Mouse (Mus musculus) hindbrain, embryonic 13.5 days (tissue): ENCODE data around the gene Tbc1d22a. TPM values are rescaled to one million over a fixed set of nuclear protein-coding genes. Genes with fewer than 3 reads are reported as not detected.

Experiments
- ATAC-seq: fragments of 200-750 bp; cut with Nextera tagmentation; 2 replicates; pipeline ENCODE4 v1.8.0; 2017; ENCODE audit warnings: moderate TSS enrichment; ENCODE audit not compliant: low FRiP score
- H3K27ac ChIP-seq: fragments of 300-500 bp; sonication (generic); 2 replicates; pipeline ENCODE4 v1.5.1; 2015; ENCODE audit warnings: inconsistent platforms, mild to moderate bottlenecking, moderate library complexity
- H3K27me3 ChIP-seq: fragments of 300-500 bp; sonication (generic); 2 replicates; pipeline ENCODE4 v1.6.1; 2015; ENCODE audit warnings: mild to moderate bottlenecking, inconsistent platforms
- H3K36me3 ChIP-seq: fragments of 300-500 bp; sonication (generic); 2 replicates; pipeline ENCODE4 v1.6.1; 2015; ENCODE audit warnings: mild to moderate bottlenecking, inconsistent platforms
- H3K4me1 ChIP-seq: fragments of 300-500 bp; sonication (generic); replicated peaks from 2 replicates; pipeline ENCODE4 v1.6.1; 2015; ENCODE audit warnings: inconsistent platforms
- H3K4me2 ChIP-seq: fragments of 300-500 bp; sonication (generic); 2 replicates; pipeline ENCODE4 v1.6.1; 2015; ENCODE audit warnings: inconsistent platforms, mild to moderate bottlenecking, moderate library complexity
- H3K4me3 ChIP-seq: fragments of 300-500 bp; sonication (generic); 2 replicates; pipeline ENCODE4 v1.5.1; 2015; ENCODE audit warnings: mild to moderate bottlenecking, inconsistent platforms
- H3K9ac ChIP-seq: fragments of 300-500 bp; sonication (generic); 2 replicates; pipeline ENCODE4 v1.6.1; 2015; ENCODE audit warnings: mild to moderate bottlenecking, inconsistent platforms
- H3K9me3 ChIP-seq: fragments of 300-500 bp; sonication (generic); 2 replicates; pipeline ENCODE4 v1.6.1; 2016; ENCODE audit warnings: inconsistent platforms
- WGBS: fragments of 180-500 bp; shearing (Covaris S2); methylation state at CpG from one replicate; pipeline ENCODE4 v1.1.7; 2015; 5-methylcytosine and 5-hydroxymethylcytosine counted together
- polyA plus RNA-seq: library from polyadenylated mRNA; unstranded; fragments of >200 nt; fragmentation: Nextera tagmentation; extraction: Ambion mirVana; gene quantifications from 2 replicates; pipeline ENCODE4 v1.2.1, GENCODE M21; 2015

Gene Tbc1d22a
- polyA plus RNA-seq, 1 experiment from 2014 or later, result 12.1 TPM

- 28% methylated on average over 10 of the region's 10 CpGs for WGBS
- no peak overlapping the region for H3K4me2 ChIP-seq
- ATAC-seq, result no peak
- H3K27ac ChIP-seq, result no peak overlapping the region
- H3K4me1 ChIP-seq, result peaks cover 26% of the 10 kb centered on the region
- H3K9me3 ChIP-seq, result no peaks in the 10 kb centered on the region
- no peaks in the 10 kb centered on the region for H3K36me3 ChIP-seq
- H3K9ac ChIP-seq, result 0 out of 2 replicates have a peak overlapping the region, but pooled peaks have one; percentile 11
- H3K4me3 ChIP-seq, result no peak overlapping the region
- no peaks in the 10 kb centered on the region for H3K27me3 ChIP-seq
These were observed 39.2 kb downstream of the Tbc1d22a start for GRCm38 (mm10) chr15:86253411-86253810.

- ATAC-seq, result no peak
- Histone ChIP-seq H3K27ac (no peak overlapping the region), H3K9me3 (no peaks in the 10 kb centered on the region), H3K27me3 (no peaks in the 10 kb centered on the region), H3K4me1 (peaks cover 26% of the 10 kb centered on the region), H3K9ac (no peak overlapping the region), H3K4me2 (no peak overlapping the region), H3K36me3 (no peaks in the 10 kb centered on the region), H3K4me3 (no peak overlapping the region)
- 82% methylated on average over 5 of the region's 5 CpGs for WGBS
These were observed 41.9 kb downstream of the Tbc1d22a start for GRCm38 (mm10) chr15:86256201-86256600.

- H3K9me3 ChIP-seq, result no peaks in the 10 kb centered on the region
- H3K27me3 ChIP-seq, result no peaks in the 10 kb centered on the region
- H3K4me3 ChIP-seq, result no peak overlapping the region
- peaks cover 30% of the 10 kb centered on the region for H3K4me1 ChIP-seq
- WGBS, result 48% methylated on average over 4 of the region's 4 CpGs
- no peak for ATAC-seq
- H3K27ac ChIP-seq, result 0 out of 2 replicates have a peak overlapping the region, but pooled peaks have one; percentile 13
- H3K36me3 ChIP-seq, result no peaks in the 10 kb centered on the region
- no peak overlapping the region for H3K4me2 ChIP-seq
- no peak overlapping the region for H3K9ac ChIP-seq
These were observed 42.5 kb downstream of the Tbc1d22a start for GRCm38 (mm10) chr15:86256728-86257179.

DNA sequence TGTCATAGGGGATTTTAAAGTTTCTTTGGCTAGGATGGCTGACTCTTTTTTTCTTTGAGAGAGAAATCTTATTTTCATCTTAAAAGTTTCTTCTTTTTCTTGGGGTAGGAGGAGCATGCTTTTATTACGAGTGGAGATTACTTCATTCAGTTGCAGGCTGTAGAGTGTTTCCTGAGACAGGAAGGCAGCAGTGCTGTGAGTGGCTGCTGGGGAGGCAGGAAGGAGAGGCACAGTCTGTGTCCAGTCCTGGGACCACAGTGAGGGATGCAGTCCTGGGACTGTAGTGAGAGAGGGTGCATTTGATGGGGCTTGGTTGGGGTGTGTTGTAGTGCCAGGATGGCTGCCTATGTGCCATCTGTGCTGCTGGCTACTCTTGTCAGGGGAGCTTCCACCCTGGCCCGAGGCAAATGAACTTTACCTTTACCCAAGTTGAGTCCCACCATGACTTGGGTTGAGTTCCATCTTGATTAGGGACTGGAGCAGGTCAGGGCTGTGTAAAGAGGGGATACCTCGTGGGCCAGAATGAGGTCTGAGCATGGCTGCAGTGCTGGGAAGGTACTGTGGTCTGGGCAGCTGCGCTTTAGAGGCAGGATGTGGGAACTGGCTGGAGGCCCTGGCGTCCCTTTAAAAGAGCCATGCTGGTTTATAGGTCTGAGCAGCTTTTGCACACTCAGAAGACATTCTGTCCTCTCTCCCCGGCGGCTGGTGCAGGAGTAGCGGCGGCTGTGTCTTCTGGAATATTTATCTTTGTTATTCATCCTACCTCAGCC, 43.8 kb downstream of the Tbc1d22a start:
- Histone ChIP-seq H3K4me2 (no peak overlapping the region), H3K27me3 (no peaks in the 10 kb centered on the region), H3K4me1 (peaks cover 39% of the 10 kb centered on the region), H3K9ac (no peak overlapping the region), H3K9me3 (no peaks in the 10 kb centered on the region), H3K27ac (no peak overlapping the region), H3K36me3 (no peaks in the 10 kb centered on the region), H3K4me3 (no peak overlapping the region)
- no peak for ATAC-seq
- 84% methylated on average over 9 of the region's 9 CpGs for WGBS

- Histone ChIP-seq H3K4me2 (no peak overlapping the region), H3K27ac (no peak overlapping the region), H3K9ac (no peak overlapping the region), H3K4me1 (peaks cover 35% of the 10 kb centered on the region), H3K4me3 (no peak overlapping the region), H3K27me3 (no peaks in the 10 kb centered on the region), H3K36me3 (no peaks in the 10 kb centered on the region), H3K9me3 (no peaks in the 10 kb centered on the region)
- no peak for ATAC-seq
- 71% methylated on average over 4 of the region's 4 CpGs for WGBS
These were observed 45.0 kb downstream of the Tbc1d22a start for GRCm38 (mm10) chr15:86259233-86259632.

DNA sequence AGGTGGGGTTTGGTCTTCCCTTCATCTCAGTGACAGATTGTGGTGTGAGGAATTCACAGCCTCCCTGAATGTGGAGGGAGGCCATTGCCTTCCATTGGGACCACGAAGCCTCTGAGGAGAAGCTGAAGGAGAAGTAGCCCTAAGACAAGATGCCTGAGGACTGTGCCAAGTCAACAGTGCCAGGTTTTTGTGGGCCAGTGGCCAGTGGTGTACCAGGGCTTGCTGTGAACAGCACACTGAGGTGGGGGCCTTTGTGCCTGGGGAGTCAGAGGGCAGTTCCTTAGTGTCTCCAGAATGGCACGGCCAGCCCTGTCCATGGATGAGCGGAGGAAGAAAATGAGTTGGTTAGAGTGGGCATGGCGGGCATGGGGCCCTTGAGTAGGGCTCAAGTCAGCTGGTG, 45.9 kb downstream of the Tbc1d22a start:
- Histone ChIP-seq H3K4me3 (no peak overlapping the region), H3K27me3 (no peaks in the 10 kb centered on the region), H3K36me3 (no peaks in the 10 kb centered on the region), H3K9ac (no peak overlapping the region), H3K27ac (no peak overlapping the region), H3K9me3 (no peaks in the 10 kb centered on the region), H3K4me1 (peaks cover 42% of the 10 kb centered on the region), H3K4me2 (no peak overlapping the region)
- no peak for ATAC-seq
- 92% methylated on average over 4 of the region's 4 CpGs for WGBS

DNA sequence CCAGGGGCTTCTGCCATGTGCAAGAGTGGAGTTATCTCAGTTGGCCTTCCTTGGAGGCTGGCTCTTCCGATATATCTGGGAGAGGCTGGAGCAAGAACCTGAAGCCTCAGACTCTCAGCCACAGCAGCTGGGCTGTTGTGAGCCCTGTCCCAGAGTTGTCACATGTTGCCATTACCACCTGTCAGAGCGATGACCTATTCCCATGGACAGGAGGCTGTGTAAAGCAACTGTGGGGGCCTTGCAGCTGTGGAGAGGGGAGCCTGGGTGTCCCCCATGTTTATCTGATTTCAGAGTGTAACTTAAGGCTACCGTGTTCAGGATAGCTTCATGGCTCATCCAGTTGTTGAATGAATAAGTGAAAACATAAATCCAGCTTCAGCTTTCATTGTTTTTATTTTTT, 50.1 kb downstream of the Tbc1d22a start:
- 86% methylated on average over 3 of the region's 3 CpGs for WGBS

GRCm38 (mm10) chr15:86264803-86265202, 50.5 kb downstream of the Tbc1d22a start:
- Histone ChIP-seq H3K4me1 (peaks cover 42% of the 10 kb centered on the region), H3K9me3 (no peaks in the 10 kb centered on the region), H3K4me3 (no peak overlapping the region), H3K27me3 (no peaks in the 10 kb centered on the region), H3K9ac (no peak overlapping the region), H3K4me2 (no peak overlapping the region), H3K27ac (no peak overlapping the region), H3K36me3 (no peaks in the 10 kb centered on the region)
- no peak for ATAC-seq
- 67% methylated on average over 7 of the region's 7 CpGs for WGBS

More for the DNA sequence above, 50.1 kb downstream of the Tbc1d22a start:
- H3K4me1 ChIP-seq, result peaks cover 38% of the 10 kb centered on the region
- no peak for ATAC-seq
- H3K4me3 ChIP-seq, result no peak overlapping the region
- no peak overlapping the region for H3K9ac ChIP-seq
- no peaks in the 10 kb centered on the region for H3K36me3 ChIP-seq
- H3K27ac ChIP-seq, result no peak overlapping the region
- H3K4me2 ChIP-seq, result no peak overlapping the region
- no peaks in the 10 kb centered on the region for H3K27me3 ChIP-seq
- no peaks in the 10 kb centered on the region for H3K9me3 ChIP-seq

- no peaks in the 10 kb centered on the region for H3K9me3 ChIP-seq
- ATAC-seq, result no peak
- no peaks in the 10 kb centered on the region for H3K27me3 ChIP-seq
- H3K36me3 ChIP-seq, result no peaks in the 10 kb centered on the region
- H3K4me2 ChIP-seq, result no peak overlapping the region
- no peak overlapping the region for H3K9ac ChIP-seq
- H3K4me1 ChIP-seq, result peaks cover 39% of the 10 kb centered on the region
- no peak overlapping the region for H3K27ac ChIP-seq
- 72% methylated on average over 4 of the region's 4 CpGs for WGBS
- no peak overlapping the region for H3K4me3 ChIP-seq
These were observed 52.7 kb downstream of the Tbc1d22a start for GRCm38 (mm10) chr15:86266975-86267374.

DNA sequence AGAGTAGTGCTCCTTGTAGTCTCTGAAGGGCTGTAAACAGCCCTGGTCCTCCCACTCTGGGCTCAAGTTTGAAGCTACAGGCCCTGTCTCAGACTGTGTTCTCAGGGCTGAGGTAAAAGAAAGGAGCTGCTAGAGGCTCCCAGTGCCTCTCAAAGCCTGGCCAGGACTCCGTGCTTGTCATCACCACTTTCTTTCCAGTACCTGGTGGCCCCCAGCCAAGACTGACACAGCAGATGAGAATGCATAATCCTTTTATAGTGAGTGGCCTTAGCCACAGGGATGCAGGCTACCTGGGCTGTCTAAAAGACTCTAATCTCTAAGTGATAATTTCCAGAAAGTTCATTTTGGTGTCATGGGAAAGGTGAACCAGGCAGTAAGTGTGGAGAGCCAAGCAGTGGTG, 54.3 kb downstream of the Tbc1d22a start:
- no peaks in the 10 kb centered on the region for H3K9me3 ChIP-seq
- no peaks in the 10 kb centered on the region for H3K27me3 ChIP-seq
- H3K36me3 ChIP-seq, result no peaks in the 10 kb centered on the region
- no peak for ATAC-seq
- H3K27ac ChIP-seq, result no peak overlapping the region
- WGBS, result 85% methylated on average over 1 of the region's 1 CpGs
- peaks cover 23% of the 10 kb centered on the region for H3K4me1 ChIP-seq
- no peak overlapping the region for H3K4me3 ChIP-seq
- no peak overlapping the region for H3K4me2 ChIP-seq
- H3K9ac ChIP-seq, result no peak overlapping the region

DNA sequence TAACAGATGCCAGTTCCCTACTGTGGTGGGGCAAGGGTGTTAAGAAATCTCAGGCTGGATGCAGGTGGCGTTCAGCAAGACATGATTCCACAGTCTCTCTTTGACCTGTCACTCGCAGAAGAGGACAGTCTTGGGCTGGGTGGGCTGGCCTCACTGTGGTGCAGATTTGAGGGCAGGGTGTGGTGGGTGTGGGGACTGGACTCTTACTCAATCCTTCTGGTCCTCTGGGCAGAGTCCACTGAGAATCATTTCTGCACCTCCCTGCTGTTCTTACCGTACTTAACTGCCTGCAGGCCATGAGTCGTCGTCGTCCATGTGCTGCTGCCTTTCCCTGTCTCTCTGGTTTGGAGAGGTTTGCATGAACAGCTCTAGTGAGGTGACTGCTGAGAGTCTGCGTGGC, 61.5 kb downstream of the Tbc1d22a start:
- 68% methylated on average over 7 of the region's 7 CpGs for WGBS
- Histone ChIP-seq H3K36me3 (no peaks in the 10 kb centered on the region), H3K9me3 (no peaks in the 10 kb centered on the region), H3K27ac (0 out of 2 replicates have a peak overlapping the region, but pooled peaks have one; percentile 67), H3K27me3 (no peaks in the 10 kb centered on the region), H3K9ac (0 out of 2 replicates have a peak overlapping the region, but pooled peaks have one; percentile 8), H3K4me2 (no peak overlapping the region), H3K4me3 (no peak overlapping the region), H3K4me1 (peaks cover 57% of the 10 kb centered on the region)
- no peak for ATAC-seq

DNA sequence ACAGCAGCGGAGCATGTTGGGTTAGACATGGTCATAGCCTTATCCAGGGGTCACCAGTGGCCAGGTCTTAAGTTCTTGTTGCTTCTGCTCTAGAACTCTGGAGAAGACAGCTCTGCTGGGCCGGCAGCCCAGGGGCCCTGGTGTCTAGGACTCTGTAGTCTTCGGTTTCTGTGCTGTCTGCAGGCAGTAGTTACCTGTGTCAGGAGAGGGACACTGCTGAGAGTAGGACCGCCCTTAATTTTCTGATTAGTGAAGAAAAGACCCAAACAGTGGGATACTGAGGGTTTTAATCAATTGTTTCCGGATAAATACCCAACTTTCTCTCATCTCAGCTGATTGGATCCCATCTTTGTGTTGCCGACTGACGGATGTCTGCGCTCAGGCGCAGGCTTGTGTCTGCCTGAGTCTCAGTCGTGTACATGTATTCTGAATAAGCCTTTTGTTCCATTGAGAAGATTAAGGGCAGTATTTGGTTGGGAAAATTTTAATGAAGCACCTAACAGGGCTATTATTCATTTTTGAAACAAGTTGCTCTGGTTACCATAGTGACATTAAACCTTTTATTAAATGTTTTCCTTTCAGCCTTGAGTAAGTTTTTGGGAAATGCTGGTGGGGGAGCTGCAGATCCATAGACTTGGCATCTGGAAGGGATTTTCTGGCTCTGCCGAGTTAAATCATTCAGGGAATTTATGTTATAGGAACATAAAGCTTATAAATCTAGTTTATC, 62.4 kb downstream of the Tbc1d22a start:
- Histone ChIP-seq H3K4me3 (no peak overlapping the region), H3K36me3 (no peaks in the 10 kb centered on the region), H3K9me3 (no peaks in the 10 kb centered on the region), H3K27ac (peak overlapping the region; percentile 67), H3K4me2 (no peak overlapping the region; the same call in 1 of the 2 replicates), H3K4me1 (peaks cover 63% of the 10 kb centered on the region), H3K27me3 (no peaks in the 10 kb centered on the region), H3K9ac (no peak overlapping the region)
- 35% methylated on average over 11 of the region's 11 CpGs for WGBS
- ATAC-seq, result 0 out of 2 replicates have a peak, but pooled peaks have one; percentile 29
